Mouse (Mus musculus) urinary bladder, postnatal 4 days (tissue): ENCODE measurements at regions not wholly inside any gene's neighbourhood (a gene's known extent, or its start where the extent isn't known, plus 50 kb on each side); places are given as distances from the start of the nearest gene placed in this dataset.

Experiments used
- DNase-seq, 2 experiments: peaks; one replicate each; pipeline ENCODE4 v3.0.0; 2021 to 2022; ENCODE audit warnings: low spot score in 2 of 2

DNA sequence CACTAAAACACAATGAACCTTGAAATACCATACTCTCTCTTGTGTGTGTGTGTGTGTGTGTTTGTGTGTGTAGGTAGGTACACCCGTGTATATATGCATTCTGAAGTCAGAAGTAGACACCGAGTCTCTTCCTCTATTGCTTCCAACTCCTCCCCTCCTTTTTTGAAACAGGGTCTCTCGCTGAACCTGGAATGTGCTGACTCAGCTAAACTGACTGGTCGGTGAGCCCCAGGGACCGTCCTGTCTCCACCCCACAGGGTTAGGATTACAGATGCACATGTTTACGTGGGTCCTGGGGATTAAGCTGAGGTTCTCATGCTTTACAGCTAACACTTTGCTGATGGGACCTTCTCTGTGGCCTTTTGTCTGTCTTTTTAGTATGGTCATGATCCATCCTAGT, 74.8 kb upstream of the Nfil3 start:
- DNase-seq: no peak

DNA sequence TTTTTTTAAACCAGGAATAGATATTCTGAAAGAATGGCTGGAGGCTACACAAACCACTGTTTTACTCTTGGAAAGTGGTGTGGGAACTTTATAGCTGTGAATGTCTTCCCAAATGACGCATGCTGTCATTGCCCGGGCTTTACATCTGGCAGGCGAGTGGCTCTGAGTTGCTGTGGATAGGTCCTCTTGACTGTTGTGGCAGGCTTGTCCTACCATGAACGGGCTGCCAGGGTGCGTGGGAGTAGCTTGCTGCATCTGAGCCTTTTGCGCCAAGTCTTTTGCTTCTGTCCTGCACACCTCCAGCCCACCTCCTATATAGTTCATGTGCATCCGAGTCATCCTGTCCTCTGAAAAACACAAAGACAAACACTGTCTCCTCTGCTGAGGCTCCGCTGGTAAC, 72.3 kb upstream of the Nfil3 start:
- DNase-seq: no peak

DNA sequence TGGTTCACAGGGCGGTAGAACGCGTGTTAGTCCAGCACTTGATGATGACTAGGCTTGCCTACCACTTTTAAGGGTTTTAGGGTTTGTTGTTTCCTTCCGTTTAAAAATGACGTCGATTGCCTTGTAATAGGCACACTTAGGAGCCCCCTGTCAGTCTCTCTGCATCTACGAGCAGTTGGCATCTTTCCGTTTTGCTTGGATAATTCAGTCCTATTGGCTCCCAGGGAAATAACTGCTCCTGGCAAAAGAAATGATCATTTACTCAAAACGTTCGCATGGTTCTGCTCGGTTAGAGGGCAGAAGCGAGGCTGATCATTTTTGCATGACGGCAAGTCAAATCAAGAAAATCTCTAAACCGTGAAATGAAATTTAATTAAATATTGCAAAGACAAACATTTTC, 71.9 kb upstream of the Nfil3 start:
- no peak for DNase-seq

DNA sequence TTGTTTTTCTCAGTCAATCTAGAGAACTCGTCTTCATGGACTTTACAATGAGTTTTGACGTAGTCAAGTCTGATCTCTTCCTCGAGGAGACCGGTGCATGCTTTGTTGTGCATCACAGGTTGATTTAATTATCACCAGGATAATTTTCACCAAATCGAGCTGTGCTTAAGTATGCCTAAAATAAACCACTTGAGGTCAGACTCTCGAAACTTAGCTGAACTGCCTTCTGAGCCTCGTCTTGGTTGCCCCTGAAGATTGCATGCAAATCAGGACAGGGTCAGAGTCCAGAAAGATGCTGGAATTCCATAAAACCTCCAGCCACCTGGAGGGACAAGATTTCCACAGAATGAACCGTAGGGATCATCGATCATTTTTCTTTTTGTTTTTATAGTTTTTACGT, 71.3 kb upstream of the Nfil3 start:
- DNase-seq: no peak

DNA sequence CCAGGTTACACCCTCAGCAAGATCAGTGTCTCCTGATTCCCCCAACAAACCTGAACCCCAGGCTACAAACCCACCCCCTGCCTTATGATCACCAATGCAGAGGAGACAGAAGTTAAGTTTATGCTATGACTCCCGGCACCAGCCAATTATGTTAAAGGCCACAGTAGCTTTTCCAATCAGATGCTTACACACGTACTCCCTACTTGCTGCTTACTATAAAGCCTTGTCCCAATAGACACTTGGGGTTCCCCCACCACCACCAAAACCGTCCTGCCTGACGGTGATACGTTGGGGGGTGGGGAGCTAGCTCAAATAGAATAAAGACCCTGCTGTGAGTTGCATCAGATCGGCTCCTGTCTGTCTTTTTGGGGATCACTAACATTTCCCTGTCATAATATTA, 70.5 kb upstream of the Nfil3 start:
- peak in 1 of 2 experiments; percentile 30 for DNase-seq

DNA sequence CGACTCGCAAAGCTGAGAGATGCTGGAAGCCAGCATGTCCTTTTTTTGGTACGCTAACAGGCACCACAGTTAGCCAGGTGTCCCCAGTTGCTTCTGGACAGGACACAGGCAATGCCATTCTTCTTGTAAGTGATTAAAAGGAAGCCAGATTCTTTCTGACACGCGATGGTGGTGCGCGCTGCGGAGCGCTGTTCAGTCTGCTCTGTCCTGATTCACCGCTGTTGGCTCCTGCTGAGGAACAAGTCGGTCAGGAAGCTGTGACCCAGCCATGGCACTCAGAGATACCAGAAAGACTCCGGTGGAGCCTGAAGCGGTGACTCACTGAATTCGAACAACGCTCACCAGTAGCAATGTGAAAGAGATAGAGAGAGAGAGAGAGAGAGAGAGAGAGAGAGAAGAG, 68.3 kb upstream of the Nfil3 start:
- no peak for DNase-seq

DNA sequence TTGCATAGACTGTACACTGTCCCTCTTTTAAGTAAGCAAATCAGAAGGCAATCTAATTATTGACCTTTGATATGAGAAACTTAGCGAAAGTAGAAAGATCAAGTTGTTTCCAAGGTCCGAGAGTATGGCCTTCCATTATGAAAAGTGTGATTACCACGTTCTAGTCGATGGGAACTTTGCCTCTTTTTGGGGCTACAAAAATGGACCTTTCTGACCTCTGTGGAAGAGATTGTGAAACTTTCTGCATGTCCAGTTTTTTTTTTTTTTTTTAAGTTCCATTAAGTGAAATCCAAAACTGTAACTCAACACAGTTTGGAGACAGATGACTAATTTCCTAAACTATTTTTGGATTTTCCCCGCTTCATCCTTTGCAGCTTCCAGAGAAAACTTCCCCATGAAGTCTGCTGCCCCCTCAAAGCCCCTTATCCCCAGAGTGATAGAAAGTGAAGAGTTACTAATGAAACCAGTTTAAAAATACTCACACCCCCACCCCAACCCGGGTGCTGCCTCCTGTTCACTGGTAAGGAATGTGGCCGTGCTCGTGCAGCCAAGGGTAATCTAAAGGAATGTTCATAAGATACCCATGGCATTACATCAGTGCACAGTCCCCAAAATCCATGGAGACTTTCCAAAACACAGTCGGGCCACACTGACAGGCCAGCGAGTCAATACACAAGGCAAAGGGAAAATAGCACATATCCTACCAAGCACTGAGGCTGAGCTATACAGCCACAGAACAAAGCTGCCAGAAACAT, 52.5 kb upstream of the Nfil3 start:
- peak in 1 of 2 experiments; percentile 28 for DNase-seq
